Mouse (Mus musculus) embryo, embryonic 11.5 days (tissue): ENCODE results near the gene Phlpp1.

Experiments used
- DNase-seq: peaks from one replicate; pipeline ENCODE4 v3.0.0-alpha.2; 2012; ENCODE audit warnings: low read depth, low spot score

Gene Phlpp1

DNA sequence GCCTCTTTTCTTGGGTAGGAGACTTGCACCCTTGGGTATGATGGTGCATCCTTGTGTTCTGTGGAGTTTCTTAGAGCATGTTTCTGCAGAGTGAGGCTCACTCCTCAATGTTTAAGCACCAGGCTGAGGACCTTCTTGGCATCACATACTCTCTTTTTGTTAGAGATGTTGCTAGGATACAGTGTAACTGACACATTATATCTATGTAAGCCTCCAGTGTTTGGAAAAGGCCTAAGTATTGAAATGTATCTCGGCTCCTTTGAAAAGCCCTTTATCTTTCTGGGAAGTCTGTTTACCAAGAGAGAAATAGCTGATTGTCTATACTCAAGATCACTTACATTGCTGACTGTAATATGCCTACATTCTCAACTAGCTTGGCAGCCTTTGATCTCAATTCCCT is 208.9 kb downstream of the Phlpp1 start:
- no peak for DNase-seq

DNA sequence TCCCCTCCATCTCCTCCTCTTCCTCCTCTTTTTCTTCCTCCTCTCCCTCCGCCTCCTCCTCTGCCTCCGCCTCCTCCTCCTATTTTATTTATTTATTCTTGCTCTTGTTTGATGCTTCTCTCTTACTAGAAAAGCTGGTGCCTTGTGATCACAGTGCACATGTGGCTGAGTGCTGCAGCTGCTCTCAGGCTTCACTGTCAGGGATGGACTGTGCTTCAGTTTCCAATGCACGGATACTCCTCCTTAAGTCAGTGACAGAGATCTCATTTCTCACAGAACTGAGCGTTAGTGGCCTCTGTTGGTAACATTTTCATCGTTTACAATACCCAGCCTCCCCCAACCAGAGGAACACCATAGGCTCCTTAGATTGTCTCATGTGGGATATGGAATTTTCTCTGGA is 215.0 kb downstream of the Phlpp1 start:
- DNase-seq, result no peak

DNA sequence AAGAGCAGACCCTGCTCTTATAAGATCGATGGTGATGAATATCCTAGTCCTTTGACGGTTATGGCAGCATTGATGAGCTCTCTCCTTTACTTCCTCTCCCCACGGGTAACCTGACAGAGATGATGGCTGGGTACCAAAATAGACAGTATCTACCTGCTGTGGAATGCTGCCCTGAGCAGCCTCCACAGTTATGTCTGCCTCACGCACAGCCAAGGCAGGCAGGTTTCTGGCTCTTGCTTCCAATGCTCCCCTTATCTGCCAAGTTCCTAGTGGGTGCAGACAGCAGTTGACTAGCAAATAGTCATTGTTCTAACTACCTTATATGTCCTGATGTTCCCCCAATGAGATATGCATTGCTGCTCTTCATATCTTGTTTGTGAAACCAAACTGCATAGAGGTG is 215.7 kb downstream of the Phlpp1 start:
- DNase-seq, result no peak

DNA sequence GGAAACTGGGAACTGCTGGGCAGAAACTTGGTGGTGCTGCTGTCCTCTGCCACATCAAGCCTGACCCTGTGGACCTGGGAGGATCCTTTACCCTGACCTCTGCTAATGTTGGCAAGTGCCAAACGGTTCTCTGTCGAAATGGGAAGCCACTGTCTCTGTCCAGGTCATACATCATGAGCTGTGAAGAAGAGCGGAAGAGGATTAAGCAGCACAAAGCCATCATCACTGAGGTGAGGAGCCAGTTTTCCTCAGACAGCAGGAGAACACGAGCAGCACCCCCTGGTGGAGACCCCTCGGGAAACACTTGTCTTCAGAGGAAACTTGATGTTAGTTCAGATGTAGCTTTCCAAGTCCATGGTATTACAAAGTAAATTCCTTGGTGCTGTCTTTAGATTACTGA is 218.1 kb downstream of the Phlpp1 start:
- peak; percentile 42 for DNase-seq

DNA sequence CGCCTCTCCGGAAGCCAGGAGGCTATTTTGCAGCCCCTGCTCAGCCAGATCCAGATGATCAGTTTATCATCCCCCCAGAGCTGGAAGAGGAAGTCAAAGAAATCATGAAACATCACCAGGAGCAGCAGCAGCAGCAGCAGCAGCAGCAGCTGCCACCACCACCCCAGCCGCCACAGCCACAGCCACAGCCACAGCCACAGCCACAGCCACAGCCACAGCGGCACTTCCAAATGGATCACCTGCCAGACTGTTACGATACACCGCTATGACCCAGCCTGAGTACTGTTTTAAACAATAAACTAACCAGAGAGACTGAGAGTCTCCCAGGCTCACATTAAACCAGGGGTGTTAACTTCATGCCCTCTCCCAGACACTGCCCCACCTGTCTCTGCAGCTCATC is 221.5 kb downstream of the Phlpp1 start:
- DNase-seq, result no peak

DNA sequence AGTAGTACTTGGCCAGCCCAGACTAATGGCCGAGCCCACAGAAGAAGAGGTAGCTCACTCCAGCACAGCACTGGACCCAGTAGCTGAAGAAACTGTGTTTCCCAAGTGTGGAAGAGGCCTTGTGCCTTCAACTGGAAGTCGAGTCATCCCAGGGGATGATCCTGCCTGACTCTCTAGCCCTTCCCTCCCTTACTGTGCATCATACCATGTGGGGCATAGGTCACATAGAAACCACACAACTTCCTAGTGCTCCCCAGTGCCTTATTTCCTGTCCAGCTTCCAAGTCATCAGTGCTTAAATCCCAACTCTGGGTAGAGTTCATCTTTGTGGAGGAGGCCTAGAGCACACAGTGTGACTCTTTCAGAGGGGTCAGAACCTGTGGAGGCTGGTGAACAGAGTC is 223.1 kb downstream of the Phlpp1 start:
- no peak for DNase-seq

DNA sequence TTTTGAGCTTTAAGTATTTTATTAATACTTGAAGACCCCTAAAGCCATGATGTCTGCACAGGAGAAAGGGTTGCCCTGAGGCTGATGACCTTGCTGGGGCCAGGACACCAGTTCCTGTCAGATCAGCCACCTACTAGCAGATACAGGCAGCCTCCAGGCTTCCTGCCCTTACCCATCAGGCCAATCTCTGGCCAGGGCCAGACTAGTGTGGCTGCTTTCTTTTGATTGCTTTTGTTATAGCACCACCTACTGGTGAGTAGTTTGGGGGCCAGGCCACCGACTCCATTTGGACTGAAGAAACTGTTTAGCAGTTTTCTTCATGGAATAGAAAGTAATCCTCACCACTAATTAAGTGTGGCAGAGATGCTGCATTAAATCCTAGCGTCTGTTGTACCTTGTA is 223.9 kb downstream of the Phlpp1 start:
- DNase-seq, result peak; percentile 51

DNA sequence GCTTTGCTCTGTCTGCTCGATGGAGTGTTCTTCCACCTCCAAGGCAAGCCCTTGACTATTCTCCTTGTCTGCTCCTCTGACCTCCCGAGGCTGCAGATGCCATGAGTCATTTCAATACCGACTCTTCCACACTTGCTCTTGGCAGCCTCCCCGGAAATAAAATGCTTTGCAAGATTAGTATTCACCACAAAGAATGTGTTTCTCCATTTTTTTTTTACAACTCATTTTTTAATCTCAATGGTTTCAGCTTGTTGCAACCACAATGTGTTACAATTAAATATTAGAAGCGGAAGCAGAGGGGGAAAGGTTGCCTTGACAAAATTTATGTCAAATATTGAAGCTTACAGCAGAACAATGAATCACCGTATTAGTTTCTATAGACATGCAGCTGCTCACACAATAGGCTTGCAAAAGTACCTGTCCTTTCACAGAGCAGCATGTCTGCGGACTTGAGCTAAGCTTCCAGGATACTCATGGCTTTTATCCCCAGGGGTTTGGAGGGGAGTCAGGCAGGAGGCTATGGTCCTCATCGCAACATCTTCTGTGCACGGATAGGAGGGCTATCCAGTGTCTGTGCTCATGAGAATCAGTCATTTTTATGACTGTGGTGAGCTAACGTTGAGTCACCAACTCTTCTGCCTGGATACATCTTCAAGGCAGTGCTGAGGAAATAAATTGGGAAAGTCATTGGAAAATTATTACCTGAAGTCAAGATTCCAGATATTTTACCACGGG is 229.5 kb downstream of the Phlpp1 start:
- DNase-seq, result no peak

DNA sequence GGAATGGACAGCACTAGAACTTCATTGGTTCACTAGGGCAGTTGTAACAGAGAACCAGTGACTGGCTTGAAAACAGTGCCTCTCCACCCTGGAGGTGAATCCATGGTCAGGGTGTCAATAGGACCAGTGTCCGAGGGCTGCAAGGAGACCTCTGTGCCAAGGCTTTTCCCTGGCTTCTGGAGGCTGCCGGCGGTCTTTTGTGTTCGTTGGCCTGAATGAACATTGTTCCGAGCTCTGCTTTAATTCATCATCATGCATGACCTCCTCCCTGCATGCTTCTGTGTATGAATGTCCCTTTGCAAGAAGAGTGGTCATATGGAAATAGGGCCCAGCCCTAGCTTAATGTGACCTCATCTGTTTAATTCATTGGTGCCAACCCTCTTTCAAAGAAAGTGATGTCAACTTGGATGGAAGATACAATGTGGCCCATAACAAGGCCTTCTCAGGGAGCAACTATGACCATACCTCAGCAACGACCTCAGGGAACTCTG is 231.5 kb downstream of the Phlpp1 start:
- DNase-seq, result no peak

DNA sequence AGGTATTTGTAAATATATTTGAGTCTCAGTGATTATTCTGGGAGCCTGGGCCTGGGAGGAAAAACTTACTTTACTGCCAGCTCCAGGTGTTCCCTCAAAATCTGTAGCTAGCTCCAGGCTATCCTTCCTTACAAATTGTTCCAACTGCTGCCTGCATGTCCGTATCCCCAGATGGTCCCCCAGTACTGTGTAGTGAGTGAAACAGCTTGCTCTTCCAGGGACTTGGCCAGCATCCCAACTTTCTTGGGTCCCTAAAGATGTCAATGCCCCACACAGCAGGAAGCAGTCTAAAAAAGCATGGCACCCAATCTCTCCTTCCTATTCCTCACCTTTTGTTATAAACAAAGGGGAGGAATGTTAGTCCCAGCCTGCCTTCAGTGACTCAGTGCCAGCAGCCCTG is 235.3 kb downstream of the Phlpp1 start:
- no peak for DNase-seq

DNA sequence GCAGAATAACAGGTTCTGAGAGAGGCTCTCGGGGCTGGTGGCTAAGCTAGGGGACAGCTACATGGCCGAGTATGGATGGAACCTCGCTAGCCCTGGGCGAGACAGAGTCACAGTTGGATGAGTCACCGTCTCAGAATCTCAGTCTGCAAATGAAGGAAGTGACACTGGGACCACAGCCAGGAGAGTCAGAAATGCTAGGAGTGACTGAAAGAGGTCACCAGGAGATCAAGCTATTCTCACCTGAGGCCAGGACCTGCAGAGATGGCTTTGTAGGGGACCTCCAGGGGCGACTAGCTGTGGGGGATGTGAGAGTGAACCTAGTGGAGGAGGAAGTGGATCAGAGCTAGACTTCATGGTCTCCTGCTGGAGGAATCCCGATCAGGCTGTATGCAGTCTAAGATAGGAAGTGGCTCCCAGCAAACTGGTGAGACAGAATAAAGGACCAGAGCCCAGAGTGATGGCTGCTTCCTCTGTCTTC is 236.4 kb downstream of the Phlpp1 start:
- DNase-seq, result no peak

DNA sequence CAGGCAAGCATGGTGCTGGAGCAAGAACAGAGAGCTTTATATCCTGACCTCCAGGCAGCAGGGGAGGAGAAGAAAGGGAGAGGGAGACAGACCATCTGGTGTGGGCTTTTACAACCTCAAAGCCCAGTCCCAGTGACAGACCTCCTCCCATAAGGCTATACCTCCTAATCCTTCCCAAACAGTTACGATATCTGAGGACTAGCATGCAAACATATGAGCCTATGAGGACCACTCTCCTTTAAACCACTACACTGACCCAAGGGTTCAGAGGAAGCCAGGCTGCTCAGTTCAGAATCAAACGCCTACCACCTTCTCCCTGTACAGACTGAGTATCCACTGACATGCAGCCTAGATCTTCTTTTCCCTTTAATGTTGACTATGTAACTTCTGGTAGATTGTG is 239.3 kb downstream of the Phlpp1 start:
- no peak for DNase-seq

DNA sequence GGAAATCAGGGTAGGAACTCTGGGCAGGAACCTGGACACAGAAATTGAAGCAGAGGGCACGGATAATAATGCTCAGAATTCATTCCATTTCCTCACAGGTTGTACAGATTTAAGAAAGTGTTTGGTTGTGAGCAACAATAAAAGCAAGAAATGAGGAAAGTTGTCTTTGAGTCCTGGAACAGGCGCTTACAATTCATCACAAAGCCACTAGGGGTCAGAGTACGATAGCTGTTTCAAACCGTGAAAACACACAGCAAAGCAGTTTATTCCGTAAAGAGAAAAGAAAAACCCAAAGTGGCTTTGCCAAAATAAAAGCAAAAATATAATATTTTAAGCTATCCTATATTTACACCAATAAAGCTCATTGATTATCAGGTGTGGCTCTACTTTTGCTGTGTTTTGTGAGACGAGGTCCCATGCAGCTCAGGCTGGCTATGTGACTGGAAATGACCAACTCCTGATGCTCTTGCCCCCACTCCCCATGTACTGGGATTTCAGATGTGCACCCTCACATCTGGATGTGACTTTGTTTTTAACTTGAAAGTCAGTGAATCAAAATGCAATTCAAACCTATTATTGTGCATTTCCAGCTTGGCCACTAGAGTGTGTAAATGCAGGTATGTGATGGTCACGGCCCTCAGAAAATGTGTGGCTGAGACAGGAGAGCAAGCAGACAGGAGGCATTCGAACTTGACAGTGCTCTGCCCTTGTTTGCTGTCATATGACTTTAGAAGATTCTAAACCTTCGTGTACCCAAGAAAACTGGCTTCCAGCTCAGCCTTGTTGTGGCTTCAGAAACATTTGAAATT is 253.8 kb downstream of the Phlpp1 start:
- peak; percentile 44 for DNase-seq

DNA sequence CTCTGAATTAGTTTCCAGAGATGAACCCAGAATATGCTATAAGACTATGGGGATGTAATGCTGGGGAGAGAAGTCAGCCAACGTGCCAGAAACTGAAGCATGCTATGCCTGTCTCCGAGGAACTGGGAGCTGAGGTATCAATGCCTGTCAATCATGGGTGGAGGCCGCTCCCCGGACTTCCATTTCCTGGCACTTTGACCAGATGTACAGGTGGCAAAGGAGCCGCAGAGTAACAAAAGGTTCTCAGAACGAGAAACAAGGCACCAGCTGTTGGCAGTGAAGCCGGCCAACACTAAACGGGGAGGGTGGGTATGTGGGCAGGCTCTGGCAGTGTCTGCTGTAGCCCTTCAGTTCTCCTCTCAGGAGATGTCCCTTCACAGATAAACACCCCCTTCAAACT is 256.6 kb downstream of the Phlpp1 start:
- no peak for DNase-seq

DNA sequence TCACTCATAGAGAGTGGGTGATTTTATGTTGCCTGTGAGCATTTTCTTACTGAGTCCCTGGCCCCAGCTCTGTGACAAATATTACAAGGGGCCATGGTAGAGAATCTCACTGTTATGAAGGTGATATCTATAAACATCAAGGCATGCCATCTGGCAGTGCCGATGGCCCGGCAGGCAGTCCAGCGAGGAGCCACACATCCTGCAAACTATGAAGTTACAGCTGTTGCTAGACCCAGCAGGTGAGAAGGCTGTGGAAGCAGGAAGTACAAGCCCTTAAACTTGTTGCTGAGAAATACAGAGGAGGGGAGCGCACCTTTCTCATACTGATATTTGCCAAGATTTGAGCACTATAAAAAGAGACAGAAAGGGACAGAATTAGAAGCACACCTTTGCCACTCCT is 257.0 kb downstream of the Phlpp1 start:
- no peak for DNase-seq

DNA sequence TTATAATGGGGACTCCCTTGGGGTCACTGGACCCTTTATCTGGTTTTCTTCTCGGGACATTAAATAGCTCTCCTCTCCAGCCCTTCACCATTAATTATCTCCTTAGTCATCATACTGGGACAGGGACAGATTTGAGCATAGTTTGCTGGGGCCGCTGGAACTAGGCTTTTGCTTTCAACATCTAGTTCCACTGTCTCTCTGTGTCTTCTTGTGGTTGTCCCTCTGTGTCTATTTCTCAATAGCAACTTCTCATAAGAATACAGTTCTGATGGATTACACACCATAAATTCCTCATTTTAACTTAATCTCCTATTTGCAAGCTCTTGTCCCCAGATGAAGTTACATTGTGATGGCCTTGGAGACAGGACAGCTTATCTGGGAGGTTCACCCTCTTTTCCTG is 262.0 kb downstream of the Phlpp1 start:
- no peak for DNase-seq
